20 mouse cellular contexts compared by ENCODE assay signal in the genomic region with DNA sequence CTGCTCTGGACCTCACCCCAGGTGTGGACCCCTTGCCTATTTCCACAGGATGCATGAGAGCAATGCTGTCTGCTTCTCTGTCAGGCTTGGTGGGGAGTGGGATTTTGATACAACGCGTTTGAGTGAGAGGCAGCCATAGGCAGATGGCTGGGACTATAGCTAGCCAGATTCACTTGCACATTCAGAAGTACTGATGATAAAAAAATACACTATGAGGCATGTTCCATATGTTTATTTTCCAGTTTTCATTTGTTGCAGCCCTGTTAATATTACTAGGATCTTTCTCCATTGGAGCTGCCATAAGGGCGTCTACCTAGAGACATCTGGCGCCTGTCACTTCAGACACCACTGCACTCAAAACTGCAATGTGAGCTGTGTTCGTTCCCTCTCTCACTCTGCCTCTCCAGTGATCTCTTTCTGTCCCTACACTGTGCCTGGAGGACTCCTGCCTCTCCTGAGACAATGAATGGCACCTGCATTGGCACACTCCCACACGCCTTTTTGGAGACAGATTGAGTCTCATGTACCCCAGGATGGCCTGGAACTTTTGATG.
DNase-seq lines count a peak whose midpoint lies in the region; ATAC-seq and TF ChIP-seq lines count a peak whose summit lies in the region.
"Had no signal": no experiment of that assay in that cellular context is flagged by ENCODE, and none has a peak within 500 bp of the region (broad histone marks: within the 10 kb centered on the region; RNA-seq: fewer than 3 reads in every experiment).

No protein-coding gene starts in this region.

- no peak overlapping the region for H3K4me2 ChIP-seq in forebrain, embryonic 13.5 days
- H3K4me2 ChIP-seq in forebrain, embryonic 12.5 days: no peak overlapping the region
- H3K4me2 ChIP-seq: heart, embryonic 13.5 days; hindbrain, embryonic 14.5 days had no signal

- no peaks in the 10 kb centered on the region for H3K9me3 ChIP-seq in forebrain, embryonic 13.5 days (replicated peaks)
- no peaks in the 10 kb centered on the region for H3K9me3 ChIP-seq in forebrain, embryonic 12.5 days
- H3K9me3 ChIP-seq: heart, embryonic 10.5 days; heart, embryonic 13.5 days had no signal

- 85% methylated on average over 6 of the region's 6 CpGs for WGBS in forebrain, embryonic 13.5 days
- 86% methylated on average over 6 of the region's 6 CpGs for WGBS in forebrain, embryonic 12.5 days

- TF ChIP-seq POLR2A in brain, embryonic 14.5 days (IDR thresholded peaks at IDR 0.05; ENCODE audit: borderline replicate concordance, extremely low read depth, insufficient read depth, insufficient read length, poor library complexity, severe bottlenecking): no peak

- H3K27ac ChIP-seq in forebrain, embryonic 13.5 days: 0 out of 2 replicates have a peak overlapping the region, but pooled peaks have one; percentile 38
- no peak overlapping the region for H3K27ac ChIP-seq in forebrain, embryonic 12.5 days
- H3K27ac ChIP-seq: heart, adult 2 months; heart, embryonic 10.5 days; heart, embryonic 13.5 days; hindbrain, embryonic 14.5 days; hindbrain, postnatal 0 days had no signal

- no peaks in the 10 kb centered on the region for H3K36me3 ChIP-seq in forebrain, embryonic 13.5 days (ENCODE audit: poor library complexity, severe bottlenecking)
- H3K36me3 ChIP-seq in forebrain, embryonic 12.5 days (replicated peaks): no peaks in the 10 kb centered on the region
- H3K36me3 ChIP-seq: heart, embryonic 10.5 days; heart, embryonic 13.5 days had no signal

- peak; percentile 66 for ATAC-seq in forebrain, embryonic 13.5 days
- no peak for ATAC-seq in forebrain, embryonic 12.5 days (ENCODE audit: low FRiP score)
- ATAC-seq: activated CD4-positive, CD25-positive, alpha-beta regulatory T cell, adult 4 months; hindbrain, postnatal 0 days; inflammation-experienced regulatory T-cells, adult 6 months; intestine, postnatal 0 days had no signal

- no peak for TF ChIP-seq CTCF in brain, embryonic 14.5 days (IDR thresholded peaks at IDR 0.05; ENCODE audit: borderline replicate concordance, extremely low read depth, insufficient read depth, insufficient read length)

- no peaks in the 10 kb centered on the region for H3K27me3 ChIP-seq in forebrain, embryonic 13.5 days
- 0 out of 2 replicates have a peak, but pooled peaks cover 6% of the 10 kb centered on the region for H3K27me3 ChIP-seq in forebrain, embryonic 12.5 days
- H3K27me3 ChIP-seq: heart, embryonic 13.5 days had no signal

- no peak overlapping the region for H3K4me3 ChIP-seq in forebrain, embryonic 13.5 days
- H3K4me3 ChIP-seq in forebrain, embryonic 12.5 days (replicated peaks): no peak overlapping the region
- H3K4me3 ChIP-seq: heart, adult 2 months; heart, embryonic 10.5 days; heart, embryonic 13.5 days had no signal

- no peak overlapping the region for H3K9ac ChIP-seq in forebrain, embryonic 13.5 days
- no peak overlapping the region for H3K9ac ChIP-seq in forebrain, embryonic 12.5 days
- H3K9ac ChIP-seq: heart, embryonic 13.5 days; hindbrain, embryonic 14.5 days had no signal

- peaks cover 25% of the 10 kb centered on the region for H3K4me1 ChIP-seq in forebrain, embryonic 13.5 days
- H3K4me1 ChIP-seq in forebrain, embryonic 12.5 days: peaks cover 6% of the 10 kb centered on the region; the same call in 1 of the 2 replicates
- H3K4me1 ChIP-seq: heart, embryonic 13.5 days had no signal

- peak; percentile 7 for DNase-seq in layer of hippocampus, adult 11-12 months (ENCODE audit: low spot score)
- no peak for DNase-seq in layer of hippocampus, adult 9-10 months (ENCODE audit: low spot score)
- DNase-seq in brain, embryonic 14.5 days (ENCODE audit: low read depth): peak; percentile 74
- DNase-seq in gastrocnemius, adult 8-10 months (ENCODE audit: low spot score in 2 of 2): no peak
- DNase-seq: adrenal gland, adult 8-10 months; adrenal gland, postnatal 25 days; gastrocnemius, postnatal 10 days; gastrocnemius, postnatal 36 days; heart, adult 2 months; heart, postnatal 14 days; heart, postnatal 4 days had no signal

Comparison
In these comparisons a context has a peak if more than half of its experiments do, and no peak if none do; other contexts are left out.
1. DNase-seq: peak in layer of hippocampus, adult 11-12 months (single experiment) and brain, embryonic 14.5 days (single experiment); none in layer of hippocampus, adult 9-10 months (single experiment) and gastrocnemius, adult 8-10 months (0 of 2).